Mouse (Mus musculus): ENCODE data around the gene Cdk5.

- TF ChIP-seq CTCF (IDR thresholded peaks at IDR 0.05) (no peak), POLR2A (IDR thresholded peaks at IDR 0.05; ENCODE audit: insufficient read depth, low read depth, low read length) (no peak), EP300 (IDR thresholded peaks at IDR 0.05; ENCODE audit: insufficient read depth, low read depth, low read length) (no peak)
These were observed 10.7 kb upstream of the Cdk5 start for GRCm38 (mm10) chr5:24433993-24434392.
